Mouse (Mus musculus): ENCODE results near the gene Dhrs13.
"Not testable (repeated sequence)": the region's sequence is repeated elsewhere in the genome, so short reads cannot be mapped to it uniquely, and the experiment has no call there.

Dhrs13 gene

DNA sequence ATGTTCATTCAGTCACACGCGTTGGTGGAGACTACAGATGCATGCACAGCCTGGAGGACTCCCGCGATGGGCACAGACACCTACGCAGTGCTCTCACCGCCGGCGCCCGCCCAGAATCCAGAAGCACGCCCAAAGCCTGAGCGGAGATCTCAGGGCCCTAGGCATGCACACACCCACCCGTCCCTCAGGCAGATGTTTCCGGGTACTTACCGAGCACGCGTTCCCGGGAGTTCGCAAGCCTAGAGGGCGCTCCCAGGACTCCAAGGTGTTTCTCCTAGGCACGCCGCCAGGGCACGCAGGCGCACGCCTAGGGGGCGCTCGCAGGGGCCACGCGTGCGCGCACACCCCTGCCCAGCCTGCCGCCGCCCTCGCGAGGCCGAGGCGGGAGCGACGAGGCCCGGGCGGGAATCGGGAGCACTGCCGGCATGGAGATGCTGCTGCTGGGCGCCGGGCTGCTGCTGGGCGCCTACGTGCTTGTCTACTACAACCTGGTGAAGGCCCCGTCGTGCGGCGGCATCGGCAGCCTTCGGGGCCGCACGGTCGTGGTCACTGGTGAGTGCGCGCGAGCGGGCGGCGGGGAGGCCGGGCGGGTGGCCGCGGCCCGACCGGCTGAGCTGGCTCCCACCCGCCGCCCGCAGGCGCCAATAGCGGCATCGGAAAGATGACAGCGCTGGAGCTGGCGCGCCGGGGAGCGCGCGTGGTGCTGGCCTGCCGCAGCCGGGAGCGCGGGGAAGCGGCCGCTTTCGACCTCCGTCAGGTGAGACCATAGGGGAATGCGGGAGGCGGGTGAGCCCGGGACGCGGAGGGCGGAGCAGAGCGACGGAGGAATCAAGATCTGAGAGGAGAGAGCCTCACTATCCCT is at the start of gene Dhrs13:
Dhrs13 (plus strand) TSS at position 334 of the 862 bp plus-strand sequence.
- peak; percentile 90 for DNase-seq

DNA sequence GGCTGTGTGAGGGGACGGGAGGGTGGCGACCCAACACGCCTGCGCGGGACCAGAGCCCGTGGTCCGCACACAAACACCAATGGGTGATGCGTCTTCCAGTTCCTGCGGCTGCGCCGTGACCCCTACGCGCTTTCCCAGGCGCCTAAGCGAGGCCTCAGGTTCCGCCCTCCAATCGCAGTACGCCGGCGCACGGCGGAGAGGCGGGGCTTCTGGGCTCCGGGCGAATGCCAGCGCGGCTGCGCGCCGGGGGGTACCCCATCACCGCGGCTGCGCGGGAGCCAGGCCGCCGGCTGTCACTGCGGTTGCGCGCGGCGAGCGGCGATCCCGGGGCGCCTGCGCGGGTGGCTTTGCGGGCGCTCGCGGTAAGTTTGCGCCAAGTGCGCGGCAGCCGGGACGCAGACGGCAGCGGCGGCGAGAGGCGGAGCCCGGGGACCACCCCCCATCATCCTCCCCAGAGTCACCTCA is 49.6 kb upstream of the Dhrs13 start, which contains the start of gene Phf12:
Phf12 (plus strand) TSS at position 314 of the 465 bp plus-strand sequence.
- peak; percentile 100 for DNase-seq

DNA sequence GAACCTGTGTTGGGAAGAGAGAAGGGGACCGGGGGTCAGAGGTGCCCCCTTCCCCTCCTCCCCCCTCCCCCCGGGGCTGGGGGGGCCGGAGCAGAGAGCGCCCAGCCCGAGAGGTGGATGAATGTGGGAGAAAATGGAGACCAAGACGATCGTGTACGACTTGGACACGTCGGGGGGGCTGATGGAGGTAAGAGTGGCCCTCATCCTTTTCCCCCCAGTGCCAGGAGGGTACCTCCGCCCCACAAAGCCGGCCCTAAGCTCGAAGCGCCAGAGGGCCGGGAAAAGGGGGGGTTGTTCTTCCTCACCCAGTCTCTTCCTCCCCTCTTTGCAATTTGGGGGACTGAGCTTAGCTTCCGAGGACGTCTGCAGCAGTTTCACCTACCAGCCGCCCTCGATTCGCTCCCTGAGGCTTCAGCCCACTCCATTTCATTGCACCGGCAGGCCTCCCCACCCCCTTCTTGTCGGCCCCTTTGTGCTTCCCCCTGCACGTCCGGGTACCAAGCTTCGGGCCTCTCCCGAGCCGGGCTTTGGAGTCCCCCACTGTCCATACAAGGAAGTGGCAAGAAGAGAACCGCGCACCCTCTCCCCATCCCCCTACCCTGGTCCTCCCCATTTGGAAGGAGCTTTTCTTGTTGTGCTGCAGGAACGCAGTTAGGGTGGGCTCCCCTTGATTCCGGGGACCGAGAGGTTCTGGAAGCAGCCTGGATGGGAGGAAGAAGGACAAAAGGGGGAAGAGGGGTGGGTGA is 48.7 kb upstream of the Dhrs13 start:
- DNase-seq = peak; percentile 86

DNA sequence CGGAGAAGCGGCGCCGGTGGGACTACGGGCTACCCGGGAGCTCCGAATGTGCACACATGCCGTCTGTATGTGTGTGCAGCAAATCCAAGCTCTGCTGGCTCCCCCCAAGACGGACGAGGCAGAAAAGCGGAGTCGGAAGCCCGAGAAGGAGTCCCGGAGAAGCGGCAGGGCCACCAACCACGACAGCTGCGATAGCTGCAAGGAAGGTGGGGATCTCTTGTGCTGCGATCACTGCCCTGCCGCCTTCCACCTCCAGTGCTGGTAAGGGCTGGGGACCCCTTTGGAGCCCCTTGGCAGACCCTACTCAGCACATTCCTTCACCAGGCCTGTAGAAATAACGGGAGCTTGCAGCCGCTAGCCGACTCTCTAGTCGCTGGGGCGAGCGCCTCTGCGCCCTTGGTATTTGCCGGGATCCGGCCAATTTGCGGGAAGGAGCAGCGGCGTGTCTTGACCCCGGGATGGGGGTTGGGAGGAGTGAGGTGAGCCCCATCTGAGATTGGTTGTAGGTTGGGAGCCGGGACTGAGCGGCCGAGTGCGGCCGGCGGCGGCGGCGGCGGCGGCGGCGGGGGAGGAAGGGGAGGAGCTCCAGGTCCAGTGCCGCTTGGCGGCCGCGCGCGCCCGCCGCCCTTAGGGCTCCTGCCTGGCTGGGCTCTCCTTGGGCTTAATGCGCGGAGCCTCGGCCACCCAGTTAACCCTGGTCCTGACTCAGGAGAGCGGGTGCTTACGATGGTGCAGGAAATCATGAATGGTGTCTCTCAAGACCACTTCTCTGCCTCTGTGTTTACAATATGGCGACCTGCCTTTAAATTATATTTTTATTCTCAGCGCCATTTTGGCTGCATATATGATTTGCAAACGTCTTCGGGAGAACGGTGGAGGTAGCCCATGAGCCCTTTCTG is 47.9 kb upstream of the Dhrs13 start:
- DNase-seq = peak; percentile 79

DNA sequence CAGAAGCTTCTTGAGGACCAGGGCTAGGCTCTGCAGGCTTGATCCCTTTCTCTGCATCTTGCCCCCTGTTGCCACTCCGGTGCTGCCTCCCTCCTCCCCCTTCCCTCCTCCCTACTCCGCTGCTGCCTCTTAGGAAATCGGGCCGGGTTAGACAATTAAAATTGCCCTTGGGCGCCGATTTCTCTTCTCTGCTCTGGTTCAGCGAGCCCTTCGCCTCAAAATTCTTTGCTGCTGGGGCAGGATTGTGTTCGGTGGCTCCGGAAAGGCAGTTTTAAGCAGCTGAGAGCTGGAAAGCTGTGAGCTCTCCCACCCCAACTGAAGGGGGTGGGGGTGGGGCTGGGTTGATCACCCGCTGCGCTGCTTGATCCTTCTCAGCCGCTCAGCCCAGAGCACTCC is 47.2 kb upstream of the Dhrs13 start:
- peak; percentile 67 for DNase-seq

DNA sequence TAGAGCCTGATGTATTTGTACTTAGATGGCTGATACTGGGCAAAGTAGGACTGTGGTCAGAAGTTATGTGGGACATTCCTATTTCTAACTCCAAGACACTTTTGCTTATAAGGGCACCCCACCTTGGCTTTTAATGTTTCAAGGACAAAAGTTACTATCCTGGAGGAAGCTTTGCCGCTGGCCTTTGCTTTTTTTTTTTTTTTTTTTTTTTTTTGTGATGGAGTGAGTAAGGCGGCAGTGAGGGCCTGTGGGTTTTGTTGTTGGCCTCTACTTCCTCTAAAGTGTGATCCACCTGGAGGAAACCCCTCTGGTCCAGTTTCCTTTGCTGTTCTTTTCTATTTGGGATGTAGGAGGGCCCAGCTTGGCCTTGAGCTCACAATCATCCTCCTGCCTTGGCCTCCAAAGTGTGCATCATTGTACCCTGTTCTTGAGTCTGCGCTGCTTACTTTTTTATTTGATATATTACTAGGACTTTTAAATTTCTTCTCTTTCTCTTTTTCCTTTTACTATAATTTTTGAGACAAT is 46.5 kb upstream of the Dhrs13 start:
- DNase-seq = no peak

DNA sequence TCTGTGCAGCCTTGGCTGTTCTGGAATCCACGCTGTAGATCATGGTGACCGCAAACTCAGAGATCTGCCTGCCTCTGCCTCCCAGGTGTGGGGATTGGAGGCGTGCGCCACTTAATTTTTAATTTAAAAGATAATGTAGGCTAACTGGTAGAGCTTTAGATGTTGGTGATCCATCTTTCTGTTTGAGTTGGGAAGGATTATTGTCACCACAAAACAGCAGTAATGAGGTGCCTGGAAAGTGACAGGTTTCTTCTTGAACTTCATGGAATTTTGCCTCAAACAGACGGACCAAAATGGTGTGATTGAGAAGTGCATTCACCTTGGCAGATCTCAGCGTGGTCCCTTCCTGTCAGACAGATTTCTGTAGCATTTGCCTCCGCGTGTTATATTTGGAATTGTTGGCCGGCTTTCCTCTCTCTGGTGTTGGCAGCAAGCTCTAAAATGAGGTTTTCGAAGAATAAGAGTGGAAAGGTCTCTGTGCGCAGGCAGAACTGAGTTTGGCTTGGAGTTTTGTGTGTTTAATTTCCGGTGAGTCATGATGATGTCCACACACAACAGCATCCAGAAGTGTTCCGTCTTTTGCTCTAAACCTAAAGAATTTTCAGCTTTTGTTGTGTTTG is 42.9 kb upstream of the Dhrs13 start:
- peak; percentile 56 for DNase-seq

DNA sequence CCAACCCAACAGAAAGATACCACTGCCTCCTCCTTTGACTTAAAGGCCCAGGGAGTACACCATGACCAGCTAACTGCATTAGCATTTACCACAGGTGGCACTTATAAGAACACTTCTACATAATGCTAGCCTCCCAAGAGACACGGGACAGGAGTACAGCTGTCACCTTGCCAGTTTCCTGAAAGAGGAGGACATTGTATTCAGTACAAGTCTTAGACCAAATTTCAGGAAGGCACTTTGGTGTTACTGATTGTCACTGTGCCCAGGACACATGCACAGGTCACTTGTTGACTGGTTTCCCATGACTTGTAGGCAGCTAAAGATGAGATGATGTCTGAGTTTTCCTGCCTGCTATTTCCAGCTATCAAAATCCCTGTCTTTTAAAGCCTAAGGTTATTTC is 36.5 kb upstream of the Dhrs13 start:
- DNase-seq = no peak

DNA sequence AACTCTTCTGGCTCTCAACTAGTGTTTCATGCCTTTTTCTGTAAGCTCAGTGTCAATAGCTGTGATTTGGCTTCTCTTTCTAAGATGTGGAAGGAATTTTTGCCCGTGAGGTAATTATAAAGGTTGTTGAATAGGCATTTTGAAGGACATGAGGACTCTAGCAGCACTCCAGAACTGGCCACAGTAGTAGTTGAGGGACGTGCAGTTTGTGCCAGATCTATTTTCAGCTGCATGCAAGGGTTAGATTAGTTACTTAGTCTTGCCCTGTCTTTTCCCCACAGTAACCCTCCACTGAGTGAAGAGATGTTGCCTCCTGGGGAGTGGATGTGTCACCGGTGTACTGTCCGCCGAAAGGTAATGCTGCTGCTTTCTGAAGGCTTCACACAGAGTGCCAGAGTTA is 25.6 kb upstream of the Dhrs13 start:
- no peak for DNase-seq

DNA sequence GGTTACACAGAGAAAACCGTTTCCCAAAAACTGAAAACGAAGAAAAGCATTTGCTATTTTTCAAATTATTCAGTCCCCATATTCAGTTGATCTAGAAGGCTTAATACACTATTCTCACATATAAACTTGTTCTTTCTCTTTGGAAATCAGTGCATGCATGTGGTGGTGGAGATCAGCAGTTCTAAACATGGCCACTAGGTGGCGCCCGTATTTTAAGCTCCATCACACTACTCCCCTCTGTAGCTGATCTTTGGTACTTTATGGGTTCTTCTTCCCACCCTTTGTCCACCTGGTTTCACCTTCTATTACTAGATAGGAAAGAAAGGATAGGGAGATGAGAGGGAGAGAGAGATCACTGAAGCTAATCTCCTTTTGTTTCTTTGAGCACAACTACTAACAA is 12.4 kb upstream of the Dhrs13 start:
- peak; percentile 48 for DNase-seq

DNA sequence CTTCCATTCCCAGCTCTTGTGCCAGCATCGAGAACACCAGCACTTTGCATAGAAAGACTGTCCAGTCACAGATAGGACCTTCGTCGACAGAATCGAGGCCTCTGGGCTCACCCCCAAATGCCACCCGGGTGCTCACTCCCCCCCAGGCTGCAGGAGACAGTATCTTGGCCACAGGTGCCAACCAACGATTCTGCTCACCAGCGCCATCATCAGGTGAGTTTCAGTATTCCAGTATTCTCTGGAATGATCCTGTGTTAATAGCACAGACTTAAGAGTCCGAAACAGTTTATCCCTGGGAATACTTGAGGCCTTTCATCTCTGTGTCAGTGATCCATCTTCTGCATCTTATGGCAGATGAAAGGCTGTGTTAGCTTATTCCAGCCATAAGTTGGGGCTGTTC is 8.5 kb upstream of the Dhrs13 start:
- no peak for DNase-seq

DNA sequence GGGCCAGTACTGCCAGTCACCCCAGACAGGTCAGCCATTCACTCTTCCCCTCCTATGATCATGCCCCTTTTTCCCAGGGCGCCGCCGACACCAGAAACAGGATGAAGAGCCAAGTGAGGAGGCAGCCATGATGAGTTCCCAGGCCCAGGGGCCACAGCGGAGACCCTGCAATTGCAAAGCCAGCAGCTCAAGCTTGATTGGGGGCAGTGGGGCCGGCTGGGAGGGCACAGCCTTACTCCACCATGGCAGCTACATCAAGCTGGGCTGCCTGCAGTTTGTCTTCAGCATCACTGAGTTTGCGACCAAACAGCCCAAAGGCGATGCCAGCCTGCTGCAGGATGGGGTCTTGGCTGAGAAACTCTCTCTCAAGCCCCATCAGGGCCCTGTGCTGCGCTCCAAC is 2.8 kb upstream of the Dhrs13 start:
- no peak for DNase-seq

DNA sequence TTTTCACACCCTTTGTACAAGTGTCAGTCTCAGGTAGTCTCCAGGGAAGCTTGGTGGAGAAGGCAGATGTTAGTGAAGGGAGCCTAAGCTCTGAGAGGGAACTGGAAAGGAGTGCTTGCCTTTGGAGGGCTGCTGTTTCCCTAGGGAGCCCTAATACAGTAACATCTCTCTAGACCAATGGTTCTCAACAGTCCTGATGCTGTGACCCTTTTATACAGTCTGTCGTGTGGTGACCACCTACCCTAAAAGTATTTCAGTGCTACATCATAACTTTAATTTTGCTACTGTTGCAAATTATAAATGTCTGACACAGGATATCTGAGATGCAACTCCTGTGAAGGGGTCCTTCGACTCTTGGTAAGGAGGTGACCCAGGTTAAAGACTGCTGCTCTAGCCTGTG is 1.5 kb upstream of the Dhrs13 start:
- no peak for DNase-seq

DNA sequence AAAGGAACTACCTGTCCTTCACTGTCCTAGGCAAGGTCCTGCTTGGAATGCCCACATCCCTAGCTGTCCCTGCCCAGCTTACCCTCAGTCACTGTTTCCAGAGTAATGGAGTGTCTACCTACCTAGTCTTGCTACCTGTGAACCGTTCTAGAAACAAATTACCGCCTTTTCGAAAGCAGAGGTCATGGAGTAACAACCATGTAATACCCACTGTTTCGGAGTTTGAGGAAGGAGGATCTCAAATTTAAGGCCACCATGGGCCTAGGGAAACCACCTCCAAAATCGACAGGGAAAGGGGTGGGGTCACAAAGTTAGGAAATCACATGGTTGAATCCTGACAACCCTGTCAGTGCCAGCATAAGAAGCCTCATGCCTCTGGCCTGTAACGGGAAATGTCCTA is 691 bp upstream of the Dhrs13 start:
- DNase-seq = no peak

DNA sequence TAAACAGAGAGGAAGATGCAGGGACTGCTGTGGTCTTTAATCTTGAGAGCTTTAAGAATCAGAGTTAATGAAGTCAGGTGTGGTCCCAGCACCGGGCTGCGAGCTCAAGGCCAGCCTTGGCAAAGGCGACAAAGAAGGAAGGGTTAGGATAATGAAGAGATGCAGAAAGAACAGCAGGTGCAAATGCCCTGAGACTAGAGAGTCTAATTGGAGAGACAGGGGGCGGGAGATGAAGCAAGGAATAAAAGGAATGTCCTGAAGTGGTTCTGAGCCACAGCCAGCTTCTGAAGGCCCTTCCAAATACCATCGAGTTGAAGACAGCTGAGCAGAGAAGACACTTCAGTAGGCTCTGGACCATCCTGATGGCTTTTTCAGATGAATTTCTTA is 722 bp downstream of the Dhrs13 start:
- DNase-seq = no peak

DNA sequence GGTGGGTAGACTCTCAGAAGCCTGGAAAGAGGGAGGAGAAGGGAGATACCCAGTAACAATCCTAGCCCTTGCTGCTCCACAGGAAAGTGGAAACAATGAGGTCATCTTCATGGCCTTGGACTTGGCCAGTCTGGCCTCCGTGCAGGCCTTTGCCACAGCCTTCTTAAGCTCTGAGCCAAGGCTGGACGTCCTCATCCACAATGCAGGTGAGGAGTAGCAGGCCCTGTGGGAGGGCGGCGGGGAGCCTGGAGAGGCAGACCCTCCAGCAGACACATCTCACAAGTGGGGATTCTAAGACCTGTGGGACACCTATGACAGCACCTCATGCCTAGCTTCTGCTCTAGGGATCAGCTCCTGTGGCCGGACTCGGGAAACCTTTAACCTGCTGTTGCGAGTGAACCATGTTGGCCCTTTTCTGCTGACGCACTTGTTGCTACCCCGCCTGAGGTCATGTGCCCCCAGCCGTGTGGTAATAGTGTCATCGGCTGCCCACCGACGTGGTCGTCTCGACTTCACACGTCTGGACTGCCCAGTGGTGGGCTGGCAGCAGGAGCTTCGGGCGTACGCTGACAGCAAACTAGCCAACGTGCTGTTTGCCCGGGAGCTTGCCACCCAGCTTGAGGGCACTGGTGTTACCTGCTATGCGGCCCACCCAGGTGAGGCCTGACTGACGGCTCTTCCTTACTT is 2.0 kb downstream of the Dhrs13 start:
- DNase-seq = peak; percentile 47

DNA sequence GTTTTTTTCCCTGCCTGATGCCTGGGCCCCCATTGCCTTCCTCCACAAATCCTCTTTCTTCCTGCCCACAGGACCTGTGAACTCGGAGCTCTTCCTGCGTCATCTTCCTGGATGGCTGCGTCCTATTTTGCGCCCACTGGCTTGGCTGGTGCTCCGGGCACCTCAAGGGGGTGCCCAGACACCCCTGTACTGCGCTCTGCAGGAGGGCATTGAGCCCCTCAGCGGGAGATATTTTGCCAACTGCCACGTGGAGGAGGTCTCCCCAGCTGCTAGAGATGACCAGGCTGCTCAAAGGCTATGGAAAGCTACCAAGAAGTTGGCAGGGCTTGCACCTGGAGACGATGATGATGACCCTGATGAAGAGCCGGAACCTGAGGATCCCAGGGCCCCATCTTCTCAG is 4.7 kb downstream of the Dhrs13 start:
- DNase-seq = peak; percentile 41

DNA sequence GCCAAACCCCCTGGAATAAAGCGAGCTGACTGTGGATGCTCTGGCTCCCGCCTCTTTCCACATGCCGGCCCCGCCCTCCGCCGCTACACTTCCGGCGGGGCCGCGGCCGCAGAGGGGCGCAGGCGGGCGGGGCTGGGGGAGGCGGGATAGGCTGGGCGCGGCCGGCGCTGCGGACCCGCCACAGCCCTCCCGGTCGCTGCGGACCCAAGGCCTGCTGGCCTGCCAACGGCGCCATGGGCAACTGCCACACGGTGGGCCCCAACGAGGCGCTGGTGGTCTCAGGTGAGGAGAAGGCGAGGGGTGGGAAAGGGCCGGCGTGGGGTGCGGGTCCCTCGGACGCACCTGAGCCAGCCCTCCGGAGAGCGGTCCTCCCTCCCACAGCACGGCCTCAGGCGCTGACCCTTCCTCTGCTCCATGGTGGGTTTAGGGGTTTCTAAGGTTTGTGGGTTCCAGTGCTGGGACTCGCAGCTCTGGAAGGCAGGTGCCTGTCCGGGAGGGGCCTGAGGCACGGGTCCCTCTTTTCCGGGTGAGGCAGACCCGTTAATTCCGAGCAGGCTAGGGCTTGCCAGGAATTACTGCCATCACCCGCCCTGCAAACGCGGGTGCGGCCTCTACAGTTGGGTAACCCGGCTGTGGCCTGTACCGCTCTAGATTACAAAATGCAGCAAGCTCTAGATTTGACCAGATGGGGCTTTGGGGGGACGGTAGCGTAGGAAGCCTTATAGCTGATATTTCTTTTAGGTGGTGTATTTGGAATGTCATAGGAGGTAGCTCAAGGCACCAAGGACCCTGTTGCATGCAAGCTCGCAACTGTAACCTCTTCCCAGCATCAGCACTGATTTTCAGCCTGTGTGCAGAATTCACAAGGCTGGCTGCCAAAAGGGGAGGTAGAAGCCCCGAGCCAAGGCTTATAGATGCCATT is 6.0 kb downstream of the Dhrs13 start, which contains the start of gene Flot2:
Flot2 (plus strand) TSS at position 101 of the 922 bp plus-strand sequence.
- peak; percentile 55 for DNase-seq

DNA sequence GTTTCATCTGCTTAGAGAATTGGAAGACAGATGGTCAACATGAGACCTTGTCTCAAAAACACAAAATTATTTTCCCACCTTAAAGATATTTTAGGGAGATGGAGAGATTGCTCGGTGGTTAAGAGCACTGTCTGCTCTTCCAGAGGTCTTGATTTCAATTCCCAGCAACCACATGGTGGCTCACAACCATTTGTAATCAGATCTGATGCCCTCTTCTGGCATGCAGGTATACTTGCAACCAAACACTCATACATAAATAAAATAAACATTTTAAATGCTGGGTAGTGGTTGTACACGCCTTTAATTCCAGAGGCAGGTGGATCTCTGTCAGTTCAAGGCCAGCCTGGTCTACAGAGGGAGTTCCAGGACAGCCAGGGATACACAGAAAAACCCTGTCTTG is 8.8 kb downstream of the Dhrs13 start:
- no peak for DNase-seq

DNA sequence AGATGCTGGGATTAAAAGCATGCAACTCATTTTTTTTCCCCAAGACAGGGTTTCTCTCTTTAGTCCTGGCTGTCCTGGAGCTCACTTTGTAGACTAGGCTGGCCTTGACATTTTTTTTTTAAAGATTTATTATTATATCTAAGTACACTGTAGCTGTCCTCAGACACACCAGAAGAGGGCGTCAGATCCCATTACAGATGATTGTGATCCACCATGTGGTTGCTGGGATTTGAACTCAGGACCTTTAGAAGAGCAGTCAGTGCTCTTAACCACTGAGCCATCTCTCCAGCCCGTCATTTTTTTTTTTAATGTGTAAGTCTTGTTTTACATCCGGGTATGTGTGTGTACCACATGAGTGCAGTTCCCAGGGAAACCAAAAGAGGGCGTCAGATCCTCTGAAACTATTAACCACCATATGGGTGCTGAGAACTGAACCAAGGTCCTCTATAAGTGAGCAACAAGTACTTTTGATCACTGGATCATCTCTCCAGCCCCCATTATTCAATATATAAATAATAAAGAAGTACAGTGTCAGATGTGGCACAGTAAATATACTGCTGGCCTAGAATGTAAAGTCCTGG is 10.3 kb downstream of the Dhrs13 start:
- DNase-seq = not testable (repeated sequence)

All from cerebellum, adult 11-12 months (tissue).